Mouse (Mus musculus) stomach, embryonic 16.5 days (tissue): ENCODE measurements at regions not wholly inside any gene's neighbourhood (a gene's known extent, or its start where the extent isn't known, plus 50 kb on each side); places are given as distances from the start of the nearest gene placed in this dataset.
"Not testable (repeated sequence)": the region's sequence is repeated elsewhere in the genome, so short reads cannot be mapped to it uniquely, and the experiment has no call there.

Experiments used
- ATAC-seq: fragments of 200-750 bp; cut with Nextera tagmentation; 2 replicates; pipeline ENCODE4 v1.8.0; 2017; ENCODE audit warnings: moderate number of reproducible peaks, moderate TSS enrichment; ENCODE audit not compliant: insufficient read depth, low FRiP score
- H3K27ac ChIP-seq: fragments of 300-500 bp; sonication (generic); 2 replicates; pipeline ENCODE4 v1.5.1; 2014; ENCODE audit warnings: low read length
- H3K27me3 ChIP-seq: fragments of 300-500 bp; sonication (generic); 2 replicates; pipeline ENCODE4 v1.6.1; 2014; ENCODE audit warnings: low read length, control low read depth, mixed read lengths; ENCODE audit not compliant: control insufficient read depth, insufficient read depth
- H3K36me3 ChIP-seq: fragments of 300-500 bp; sonication (generic); 2 replicates; pipeline ENCODE4 v1.6.1; 2014; ENCODE audit warnings: low read length; ENCODE audit not compliant: control insufficient read depth, insufficient read depth
- H3K4me1 ChIP-seq: fragments of 300-500 bp; sonication (generic); 2 replicates; pipeline ENCODE4 v1.6.1; 2014; ENCODE audit warnings: low read length, control low read depth, mixed read lengths; ENCODE audit not compliant: control insufficient read depth, insufficient read depth
- H3K4me2 ChIP-seq: fragments of 300-500 bp; sonication (generic); 2 replicates; pipeline ENCODE4 v1.6.1; 2014; ENCODE audit warnings: low read depth, low read length, mixed read lengths
- H3K4me3 ChIP-seq: fragments of 300-500 bp; sonication (generic); replicated peaks from 2 replicates; pipeline ENCODE4 v1.5.1; 2014; ENCODE audit warnings: mild to moderate bottlenecking, low read length
- H3K9ac ChIP-seq: fragments of 300-500 bp; sonication (generic); 2 replicates; pipeline ENCODE4 v1.6.1; 2014; ENCODE audit warnings: low read length
- H3K9me3 ChIP-seq: fragments of 300-500 bp; sonication (generic); replicated peaks from 2 replicates; pipeline ENCODE4 v1.6.1; 2016; ENCODE audit warnings: low read length, control low read depth; ENCODE audit not compliant: control insufficient read depth
- WGBS: fragments of 180-500 bp; shearing (Covaris S2); extraction: QIAGEN DNeasy Blood & Tissue Kit; methylation state at CpG from one replicate; pipeline ENCODE4 v1.1.7; 2014; 5-methylcytosine and 5-hydroxymethylcytosine counted together

DNA sequence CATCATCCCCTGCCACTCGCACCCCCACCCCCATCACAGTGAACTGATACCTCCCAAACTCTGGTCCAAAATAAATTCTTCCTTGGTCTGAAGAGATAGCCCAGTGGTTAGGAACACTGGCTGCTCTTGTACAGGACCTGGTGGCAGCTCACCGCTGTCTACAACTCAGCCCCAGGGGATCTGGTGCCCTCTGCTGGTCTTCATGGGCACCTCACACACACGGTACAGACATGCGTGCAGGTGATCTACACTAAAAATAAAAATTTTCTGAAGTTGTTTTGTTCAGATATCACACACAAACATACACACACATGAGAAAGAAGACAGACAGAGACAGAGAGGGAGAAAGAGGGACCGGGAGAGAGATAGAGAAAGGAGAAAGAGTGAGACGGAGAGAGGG is 130.0 kb upstream of the Ubl3 start:
- Histone ChIP-seq H3K27ac (no peak overlapping the region), H3K9ac (no peak overlapping the region), H3K4me2 (no peak overlapping the region), H3K4me1 (no peaks in the 10 kb centered on the region; the same call in 1 of the 2 replicates), H3K9me3 (0 out of 2 replicates have a peak, but pooled peaks cover 3% of the 10 kb centered on the region), H3K27me3 (no peaks in the 10 kb centered on the region), H3K36me3 (no peaks in the 10 kb centered on the region), H3K4me3 (no peak overlapping the region)
- ATAC-seq: no peak
- WGBS: 98% methylated on average over 6 of the region's 6 CpGs

DNA sequence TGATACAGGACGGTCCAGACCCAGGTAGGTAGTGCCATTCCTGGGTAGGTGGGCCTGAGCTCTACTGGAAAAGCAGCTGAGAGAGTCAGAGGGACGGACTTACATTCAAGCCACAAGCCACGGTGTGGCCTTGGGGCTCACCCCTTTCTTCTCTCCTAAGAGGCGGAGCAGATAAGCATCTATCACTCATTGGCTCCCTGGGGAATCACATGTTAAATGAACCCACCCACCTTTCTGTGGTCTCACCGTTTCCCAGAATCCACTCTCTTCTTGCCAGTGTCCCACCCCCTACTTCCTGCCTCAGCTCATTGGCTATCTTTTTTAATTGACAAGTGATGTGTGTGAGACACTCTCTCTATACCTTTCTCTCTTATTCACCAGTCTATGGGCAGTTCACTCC is 127.8 kb upstream of the Ubl3 start:
- Histone ChIP-seq H3K4me3 (no peak overlapping the region), H3K4me2 (no peak overlapping the region), H3K9me3 (0 out of 2 replicates have a peak, but pooled peaks cover 3% of the 10 kb centered on the region), H3K27ac (no peak overlapping the region), H3K36me3 (no peaks in the 10 kb centered on the region), H3K9ac (no peak overlapping the region), H3K27me3 (no peaks in the 10 kb centered on the region), H3K4me1 (no peaks in the 10 kb centered on the region; the same call in 1 of the 2 replicates)
- 87% methylated on average over 5 of the region's 5 CpGs for WGBS
- ATAC-seq: no peak

DNA sequence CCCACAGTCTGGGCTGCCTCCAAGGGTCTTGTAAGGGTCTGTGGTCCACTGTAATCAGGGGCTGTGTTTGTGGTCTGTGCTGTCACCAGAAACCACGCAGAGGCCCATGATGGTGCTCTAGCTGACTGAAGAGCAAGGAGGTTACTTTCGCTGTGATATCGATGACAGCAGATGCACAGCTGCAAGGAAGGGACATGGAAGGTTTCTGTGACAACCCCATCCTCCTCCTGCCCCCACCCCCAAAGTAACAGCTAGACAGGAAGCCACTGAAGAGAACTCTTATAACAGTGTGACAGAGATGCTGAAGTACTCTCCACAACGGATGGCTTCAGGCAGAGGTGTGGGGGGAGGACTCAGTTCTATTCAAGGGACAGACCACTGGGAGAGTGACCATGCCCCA is 127.0 kb upstream of the Ubl3 start:
- no peak overlapping the region for H3K27ac ChIP-seq
- H3K4me1 ChIP-seq: no peaks in the 10 kb centered on the region; the same call in 1 of the 2 replicates
- 0 out of 2 replicates have a peak, but pooled peaks cover 3% of the 10 kb centered on the region for H3K9me3 ChIP-seq
- no peaks in the 10 kb centered on the region for H3K27me3 ChIP-seq
- H3K4me3 ChIP-seq: no peak overlapping the region
- H3K36me3 ChIP-seq: no peaks in the 10 kb centered on the region
- 87% methylated on average over 4 of the region's 4 CpGs for WGBS
- H3K4me2 ChIP-seq: no peak overlapping the region
- no peak overlapping the region for H3K9ac ChIP-seq
- no peak for ATAC-seq

DNA sequence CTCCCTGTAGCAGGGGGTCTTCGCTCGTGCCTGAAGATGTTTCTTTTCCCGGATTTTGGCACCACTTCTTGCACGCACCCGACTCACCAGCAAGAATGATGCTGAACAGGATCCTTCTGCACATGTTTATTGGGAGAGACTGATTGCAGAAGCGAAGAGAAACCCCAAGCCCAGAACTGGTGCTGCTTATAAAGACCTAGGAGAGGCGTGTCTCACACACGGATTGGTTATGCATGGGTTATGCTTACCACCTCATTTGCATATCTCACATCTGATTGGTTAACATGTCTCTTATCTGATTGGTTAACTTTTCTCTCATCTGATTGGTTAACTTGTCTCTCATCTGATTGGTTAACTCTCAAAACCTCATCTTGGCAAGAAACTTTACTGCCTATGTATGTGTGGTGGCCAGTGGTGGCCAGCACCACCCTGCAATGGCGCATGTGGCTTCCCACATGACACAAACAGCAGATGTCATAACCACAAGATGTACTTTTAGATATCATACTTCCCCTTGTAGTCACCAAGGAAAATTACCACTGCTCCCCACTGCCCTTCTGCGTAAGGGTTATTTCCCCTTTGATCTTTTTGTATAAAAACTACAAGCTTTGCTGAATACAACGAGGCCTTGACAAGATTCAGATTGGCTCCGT is 125.8 kb upstream of the Ubl3 start:
- H3K9ac ChIP-seq, H3K9me3 ChIP-seq, H3K4me3 ChIP-seq, H3K4me2 ChIP-seq, H3K27ac ChIP-seq, H3K4me1 ChIP-seq, ATAC-seq, H3K36me3 ChIP-seq, H3K27me3 ChIP-seq: not testable (repeated sequence)
- WGBS: 88% methylated on average over 12 of the region's 12 CpGs

DNA sequence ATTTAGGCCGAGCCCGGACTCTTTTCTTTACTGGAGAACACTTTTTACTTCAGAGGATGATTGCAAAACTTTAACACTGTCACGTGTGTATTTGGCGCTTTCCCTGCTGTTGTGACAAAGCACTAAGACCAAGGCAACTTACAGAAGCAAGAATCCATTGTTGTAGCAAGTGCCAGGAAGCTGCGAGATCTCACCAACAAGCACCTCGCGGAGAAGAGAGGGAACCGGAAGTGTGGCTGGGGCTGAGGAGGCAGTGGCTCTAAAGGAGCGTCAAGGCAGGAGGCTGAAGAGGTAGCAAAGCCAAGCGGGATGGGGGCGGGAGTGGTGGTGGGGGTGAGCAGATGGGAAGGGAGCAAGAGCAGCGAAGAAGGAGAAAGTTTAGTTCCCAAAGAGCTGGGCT is 121.7 kb upstream of the Ubl3 start:
- Histone ChIP-seq H3K4me2 (no peak overlapping the region), H3K36me3 (no peaks in the 10 kb centered on the region), H3K27me3 (no peaks in the 10 kb centered on the region), H3K27ac (no peak overlapping the region), H3K9ac (no peak overlapping the region), H3K4me1 (no peaks in the 10 kb centered on the region), H3K4me3 (no peak overlapping the region), H3K9me3 (peaks cover 4% of the 10 kb centered on the region; the same call in 1 of the 2 replicates)
- 76% methylated on average over 12 of the region's 12 CpGs for WGBS
- no peak for ATAC-seq

DNA sequence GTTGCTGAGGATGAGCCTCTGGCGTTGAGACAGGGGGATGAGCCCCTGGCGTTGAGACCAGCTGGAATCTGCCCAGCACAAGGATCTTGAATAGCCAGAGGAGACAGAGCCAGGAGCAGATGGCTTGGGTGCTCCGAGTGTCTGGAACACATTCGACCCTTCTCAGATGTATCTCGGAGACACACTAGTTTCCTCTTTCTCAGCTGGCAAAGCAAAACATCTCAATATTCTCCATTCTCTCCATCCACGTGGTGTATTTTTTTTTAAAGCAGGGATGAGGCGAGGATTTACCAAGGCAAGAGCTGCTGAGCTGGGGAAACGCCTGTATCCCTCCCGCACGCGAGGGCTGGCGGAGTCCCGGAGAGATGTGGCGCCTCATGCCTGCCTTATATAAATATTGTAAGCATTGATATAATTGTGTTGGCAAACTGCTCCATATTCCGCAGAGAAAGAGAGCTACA is 109.7 kb upstream of the Ubl3 start:
- H3K9me3 ChIP-seq: no peaks in the 10 kb centered on the region
- no peak; the same call in 1 of the 2 replicates for ATAC-seq
- H3K27me3 ChIP-seq: no peaks in the 10 kb centered on the region
- H3K4me3 ChIP-seq: no peak overlapping the region
- no peak overlapping the region for H3K9ac ChIP-seq
- WGBS: 50% methylated on average over 15 of the region's 15 CpGs
- peak overlapping the region; percentile 37; the same call in 1 of the 2 replicates for H3K27ac ChIP-seq
- H3K4me2 ChIP-seq: peak overlapping the region; percentile 17
- no peaks in the 10 kb centered on the region for H3K4me1 ChIP-seq
- no peaks in the 10 kb centered on the region for H3K36me3 ChIP-seq

DNA sequence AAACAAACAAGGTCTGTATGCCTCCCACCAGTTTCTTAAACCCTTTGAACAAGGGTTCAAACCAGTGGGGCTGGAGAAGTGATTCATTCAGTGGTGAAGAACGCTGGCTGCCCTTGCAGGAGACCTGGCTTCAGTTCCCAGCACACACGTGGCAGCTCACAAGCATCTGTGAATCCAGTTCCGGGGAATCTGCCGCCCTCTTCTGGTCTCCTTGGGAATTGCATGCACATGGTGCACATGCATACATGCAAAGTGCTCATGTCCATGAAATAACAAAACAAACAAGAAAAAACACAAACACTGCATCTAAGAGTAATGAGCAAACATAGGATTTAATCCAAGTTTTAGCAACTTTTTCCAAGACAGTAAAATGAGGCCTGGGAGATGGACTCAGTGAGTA is 108.5 kb upstream of the Ubl3 start:
- Histone ChIP-seq H3K4me2 (no peak overlapping the region), H3K27me3 (no peaks in the 10 kb centered on the region), H3K9ac (no peak overlapping the region), H3K9me3 (no peaks in the 10 kb centered on the region), H3K4me3 (no peak overlapping the region), H3K4me1 (no peaks in the 10 kb centered on the region), H3K27ac (no peak overlapping the region), H3K36me3 (no peaks in the 10 kb centered on the region)
- WGBS: 84% methylated on average over 4 of the region's 4 CpGs
- no peak for ATAC-seq

DNA sequence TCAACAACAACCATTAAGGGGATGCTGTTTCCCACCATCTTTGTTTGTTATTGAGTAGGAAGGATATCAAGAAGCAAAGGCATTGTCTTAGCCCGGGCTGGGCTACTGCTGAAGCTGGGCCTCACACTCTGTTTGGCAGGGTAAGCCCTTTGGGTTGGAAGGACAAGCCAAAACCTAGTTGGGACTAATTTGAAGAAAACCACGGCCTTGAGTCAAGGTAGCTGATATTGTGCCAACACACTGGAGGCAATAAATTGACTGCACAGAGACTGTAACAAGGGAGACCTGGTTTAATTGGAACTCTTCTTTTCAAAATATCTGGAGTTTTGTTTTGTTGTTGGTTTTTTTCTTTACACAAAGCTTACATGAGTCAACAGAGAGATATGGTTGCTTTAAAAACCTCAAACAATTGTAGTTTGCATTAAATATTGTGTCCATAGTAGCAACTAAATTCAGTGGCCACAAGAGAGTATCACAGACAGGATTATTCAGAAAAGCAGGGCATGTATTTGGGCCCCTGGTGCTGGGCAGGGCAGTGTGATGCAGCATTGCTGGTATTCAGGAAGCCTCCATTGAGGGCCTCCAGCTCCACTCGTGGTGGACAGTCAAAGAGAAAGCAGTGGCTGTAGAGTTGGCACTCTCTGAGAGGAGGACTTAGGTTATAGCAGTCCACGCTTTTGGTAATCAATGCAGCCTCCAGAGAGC is 105.5 kb upstream of the Ubl3 start:
- Histone ChIP-seq H3K27me3 (no peaks in the 10 kb centered on the region), H3K27ac (no peak overlapping the region), H3K4me3 (no peak overlapping the region), H3K36me3 (no peaks in the 10 kb centered on the region), H3K4me1 (no peaks in the 10 kb centered on the region), H3K9me3 (no peaks in the 10 kb centered on the region), H3K9ac (no peak overlapping the region), H3K4me2 (no peak overlapping the region)
- 74% methylated on average over 4 of the region's 4 CpGs for WGBS
- ATAC-seq: no peak

DNA sequence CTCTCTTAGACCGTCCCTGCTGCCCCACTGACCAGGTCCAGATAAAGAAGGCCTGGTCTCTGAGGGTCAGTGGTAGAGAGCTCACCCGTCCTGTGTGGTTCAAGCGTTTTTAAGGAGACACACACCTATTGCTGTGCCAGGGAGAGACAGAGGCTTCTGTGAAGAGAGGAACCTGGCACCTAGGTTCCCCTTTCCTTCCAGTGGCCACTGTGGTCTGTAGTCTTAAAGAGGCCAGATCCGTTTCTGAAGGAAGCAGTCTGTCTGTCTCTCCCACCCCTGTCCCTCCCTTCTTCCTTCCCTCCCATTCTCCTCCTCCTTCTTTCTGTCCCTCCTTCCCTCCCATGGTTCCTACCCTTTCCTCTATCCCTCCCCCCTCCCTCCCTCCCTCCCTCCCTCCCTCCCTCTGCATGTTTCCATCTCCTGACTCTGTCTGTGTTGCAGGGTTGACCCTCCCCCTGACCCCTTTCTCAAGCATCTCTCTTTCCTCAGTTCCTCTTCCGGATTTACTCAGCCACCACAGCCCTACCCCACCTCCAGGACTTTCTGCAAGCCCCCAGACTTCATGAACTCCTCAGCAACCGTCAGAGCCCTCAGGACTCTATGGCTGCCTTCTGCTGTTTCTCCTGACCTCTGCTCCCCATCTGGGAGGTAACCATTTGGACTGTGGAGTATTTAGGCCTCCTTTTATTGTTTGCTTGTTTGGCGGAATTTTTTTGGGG is 100.1 kb upstream of the Ubl3 start:
- H3K4me2 ChIP-seq: no peak overlapping the region
- H3K27me3 ChIP-seq: no peaks in the 10 kb centered on the region
- no peaks in the 10 kb centered on the region for H3K9me3 ChIP-seq
- no peaks in the 10 kb centered on the region for H3K4me1 ChIP-seq
- peak; percentile 33; the same call in 1 of the 2 replicates for ATAC-seq
- H3K27ac ChIP-seq: no peak overlapping the region
- no peaks in the 10 kb centered on the region for H3K36me3 ChIP-seq
- H3K4me3 ChIP-seq: no peak overlapping the region
- 51% methylated on average over 7 of the region's 7 CpGs for WGBS
- H3K9ac ChIP-seq: no peak overlapping the region
